Mouse (Mus musculus) fat pad, adult 2 months (tissue): Measurements from ENCODE around the gene Pigl.

ENCODE experiments used
- DNase-seq: peaks from one replicate; pipeline ENCODE4 v3.0.0-alpha.2; 2011; ENCODE audit warnings: low read depth, low spot score; ENCODE audit errors: extremely low read depth

Pigl gene

DNA sequence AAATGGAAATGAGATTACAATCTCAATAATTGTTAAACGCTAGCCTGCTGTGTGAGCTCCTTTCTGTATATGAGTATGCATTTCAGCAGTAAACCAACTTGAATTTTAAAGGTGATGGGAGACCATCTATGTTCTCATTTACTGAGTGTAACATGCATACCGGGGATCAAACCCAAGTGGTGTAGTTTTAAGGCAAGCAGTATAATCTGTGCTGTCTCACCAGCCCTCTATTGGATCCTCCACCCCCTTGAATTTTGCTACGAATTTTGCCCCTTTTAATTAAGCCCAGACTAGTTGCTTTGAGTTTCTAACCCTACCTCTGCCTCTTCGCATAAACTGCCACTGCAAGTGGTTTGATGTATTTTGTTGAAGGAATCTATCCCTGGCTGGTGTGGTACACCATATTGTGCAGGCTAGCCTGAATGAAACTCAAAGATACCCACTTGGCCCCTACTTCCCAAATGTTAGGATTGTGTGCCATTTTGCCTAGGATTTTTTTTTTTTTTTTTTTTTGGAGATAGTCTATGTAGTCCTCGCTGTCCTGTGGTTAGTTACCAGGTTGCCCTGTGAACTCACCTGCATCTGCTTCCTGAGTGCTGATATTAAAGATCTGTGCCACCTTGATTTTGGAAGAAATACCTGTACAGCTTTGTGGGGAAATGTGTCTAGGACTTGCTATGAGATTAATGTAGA is 96.0 kb downstream of the Pigl start:
- DNase-seq = no peak

DNA sequence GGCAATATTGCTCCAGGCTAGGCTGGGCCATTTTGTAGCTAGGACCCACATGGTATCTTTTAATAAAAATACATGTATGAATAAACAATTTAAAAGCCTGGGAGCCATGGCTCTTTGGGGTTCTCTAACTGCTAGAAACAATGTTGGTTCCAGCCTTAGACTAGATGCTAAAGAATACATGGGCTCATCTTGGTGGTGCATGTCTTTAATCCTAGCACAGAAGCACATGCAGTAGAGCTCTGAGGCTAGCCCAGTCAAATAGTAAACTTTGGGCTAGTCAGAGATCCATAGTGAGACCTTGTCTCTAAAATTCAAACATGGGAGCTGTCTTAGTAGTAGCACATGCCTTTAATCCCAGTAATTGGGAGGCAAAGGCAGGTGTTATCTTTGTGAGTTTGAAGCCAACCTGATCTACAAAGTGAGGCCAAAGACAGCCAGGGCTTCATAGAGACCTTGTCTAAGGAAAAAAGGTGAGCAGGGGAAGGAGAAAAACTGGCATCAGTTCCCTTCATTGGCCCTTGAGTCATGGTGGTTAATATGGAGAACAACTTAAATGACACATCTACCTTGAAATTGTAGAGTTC is 96.8 kb downstream of the Pigl start:
- DNase-seq = no peak

DNA sequence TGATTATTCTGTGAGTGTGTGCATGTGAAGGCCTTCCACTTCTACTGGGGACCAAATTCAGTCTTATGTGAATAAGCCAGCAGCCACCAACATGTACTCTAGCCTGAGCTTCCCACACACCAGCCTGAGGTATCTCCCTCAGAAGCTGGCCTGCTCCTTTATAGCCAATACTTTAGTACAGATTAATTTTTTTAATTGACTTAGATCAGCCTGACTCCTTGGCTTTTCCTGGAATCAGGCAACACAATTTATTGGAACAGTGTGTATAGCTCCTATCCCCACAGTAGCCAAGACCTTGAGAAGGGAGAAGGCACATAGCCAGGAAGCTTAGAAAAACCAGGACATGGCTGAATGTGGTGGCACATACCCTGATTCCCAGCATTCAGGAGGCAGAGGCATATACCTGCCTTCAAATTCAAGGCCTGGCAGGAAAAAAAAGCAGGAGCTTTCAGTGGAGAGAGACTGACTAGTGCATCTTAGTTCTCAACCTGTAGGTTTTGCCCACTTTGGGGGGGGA is 97.7 kb downstream of the Pigl start:
- DNase-seq = peak; percentile 50

- DNase-seq = no peak
These were observed 98.9 kb downstream of the Pigl start for GRCm38 (mm10) chr11:62557205-62557604.

GRCm38 (mm10) chr11:62558152-62558551 is 99.9 kb downstream of the Pigl start:
- DNase-seq = no peak

DNA sequence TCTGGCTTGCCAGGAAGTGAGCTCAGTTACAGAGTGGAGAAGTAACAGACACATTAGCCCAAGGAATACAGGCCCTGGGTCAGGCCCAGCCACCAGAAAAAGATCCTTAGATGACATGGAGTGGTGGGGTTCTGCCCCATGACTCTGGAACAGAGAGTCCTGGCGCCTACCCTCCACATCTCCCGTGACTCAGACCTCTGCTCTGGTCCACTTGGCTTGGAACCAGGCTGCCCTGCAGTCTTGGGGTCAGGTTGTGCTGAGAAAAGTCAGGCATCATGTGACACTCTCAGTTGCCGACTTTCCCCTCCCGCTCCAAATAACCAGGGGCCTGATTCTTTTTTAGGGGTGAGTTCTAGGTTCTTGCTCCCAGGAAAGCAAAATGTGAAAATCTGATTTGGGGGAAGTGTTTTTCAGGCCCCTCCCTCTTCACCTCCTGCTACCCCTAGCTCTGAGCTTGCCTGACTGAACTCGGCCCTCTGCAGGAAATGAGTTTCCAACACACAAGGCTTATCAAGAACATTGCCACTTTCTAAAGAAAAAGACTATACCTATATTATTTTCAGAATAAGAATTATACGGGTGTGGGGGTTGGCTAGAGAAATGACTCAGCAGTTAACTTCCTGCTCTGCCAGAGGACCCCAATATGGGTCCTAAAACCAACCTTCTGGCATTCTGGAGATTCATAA is 100.8 kb downstream of the Pigl start:
- DNase-seq = no peak

GRCm38 (mm10) chr11:62560463-62561016 is 102.3 kb downstream of the Pigl start:
- no peak for DNase-seq

DNA sequence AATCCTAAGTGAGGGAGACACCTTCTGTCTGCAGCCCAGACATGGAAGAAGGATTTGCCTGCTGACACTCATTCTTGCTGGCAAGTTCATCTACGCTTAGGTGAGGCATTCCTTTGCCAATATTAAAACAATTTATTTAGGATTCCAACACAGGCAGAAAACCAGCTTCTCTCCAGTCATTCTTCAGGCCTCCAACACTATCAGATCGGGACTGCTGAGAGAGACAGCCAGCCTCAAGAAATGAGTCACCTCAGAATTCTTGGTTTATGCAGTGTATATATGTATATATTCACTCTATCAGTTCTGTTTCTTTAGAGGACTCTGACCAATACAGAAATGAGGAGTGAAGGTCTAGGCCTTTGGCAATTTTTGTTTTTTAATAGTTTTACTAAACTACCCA is 105.3 kb downstream of the Pigl start:
- DNase-seq = no peak
